Mouse (Mus musculus): Measurements from ENCODE around the gene Kif1a. TPM values are rescaled to one million over a fixed set of nuclear protein-coding genes. Genes with fewer than 3 reads are reported as not detected.

Kif1a gene
- 10 to 100 TPM; 55.1 to 76.1 (median 69.1) TPM for total RNA-seq (2022)

- DNase-seq: peak; percentile 61
Measured at GRCm38 (mm10) chr1:93101571-93102061, at the start of gene Kif1a. Kif1a (minus strand) TSS chr1:93101951.

- DNase-seq: no peak
Measured at GRCm38 (mm10) chr1:93150907-93151661, 49.3 kb upstream of the Kif1a start.

- DNase-seq: no peak
Measured at GRCm38 (mm10) chr1:93144176-93144575, 42.4 kb upstream of the Kif1a start.

- no peak for DNase-seq
Measured at GRCm38 (mm10) chr1:93142871-93143270, 41.1 kb upstream of the Kif1a start.

- no peak for DNase-seq
Measured at GRCm38 (mm10) chr1:93139713-93140112, 38.0 kb upstream of the Kif1a start.

GRCm38 (mm10) chr1:93138534-93138933 lies 36.8 kb upstream of the Kif1a start:
- no peak for DNase-seq

GRCm38 (mm10) chr1:93135036-93135526 lies 33.3 kb upstream of the Kif1a start, which contains the start of gene Agxt:
Agxt (plus strand) TSS chr1:93135240.
- DNase-seq: no peak

GRCm38 (mm10) chr1:93132676-93133075 lies 30.9 kb upstream of the Kif1a start:
- no peak for DNase-seq

- no peak for DNase-seq
Measured at GRCm38 (mm10) chr1:93130242-93130983, 28.7 kb upstream of the Kif1a start.

GRCm38 (mm10) chr1:93128710-93129349 lies 27.1 kb upstream of the Kif1a start:
- peak; percentile 38 for DNase-seq

GRCm38 (mm10) chr1:93128209-93128608 lies 26.5 kb upstream of the Kif1a start:
- DNase-seq: no peak

- no peak for DNase-seq
Measured at GRCm38 (mm10) chr1:93125256-93125655, 23.5 kb upstream of the Kif1a start.

- peak; percentile 21 for DNase-seq
Measured at GRCm38 (mm10) chr1:93124066-93124465, 22.3 kb upstream of the Kif1a start.

GRCm38 (mm10) chr1:93123179-93123854 lies 21.6 kb upstream of the Kif1a start:
- no peak for DNase-seq

GRCm38 (mm10) chr1:93118816-93119215 lies 17.1 kb upstream of the Kif1a start:
- no peak for DNase-seq

- no peak for DNase-seq
Measured at GRCm38 (mm10) chr1:93115471-93115870, 13.7 kb upstream of the Kif1a start.

- peak; percentile 72 for DNase-seq
Measured at GRCm38 (mm10) chr1:93114713-93115463, 13.1 kb upstream of the Kif1a start.

GRCm38 (mm10) chr1:93102700-93103099 lies 949 bp upstream of the Kif1a start:
- DNase-seq: no peak

GRCm38 (mm10) chr1:93100576-93101491 lies 917 bp downstream of the Kif1a start:
- peak; percentile 34 for DNase-seq

- DNase-seq: no peak
Measured at GRCm38 (mm10) chr1:93100243-93100575, 1.5 kb downstream of the Kif1a start.

Measured in adrenal gland, adult 8-10 months (tissue).